Mouse (Mus musculus): ENCODE results near the gene Palm2. TPM values are rescaled to one million over a fixed set of nuclear protein-coding genes. Genes with fewer than 3 reads are reported as not detected.

Palm2 gene
- total and polyA plus RNA-seq, 3 experiments = not detected

GRCm38 (mm10) chr4:57636782-57637482, 202.9 kb downstream of the Palm2 start:
- Histone ChIP-seq H3K36me3 (ENCODE audit: control insufficient read depth in 1 of 2, insufficient read depth in 2 of 2, low read length in 2 of 2) (no peaks in the 10 kb centered on the region), H3K4me1 (ENCODE audit: control insufficient read depth in 1 of 2, insufficient read depth in 2 of 2, low read length in 2 of 2) (no peaks in the 10 kb centered on the region), H3K27me3 (ENCODE audit: control insufficient read depth in 1 of 2, insufficient read depth in 2 of 2, low read length in 2 of 2) (no peaks in the 10 kb centered on the region), H3K27ac (ENCODE audit: control insufficient read depth, low read depth, low read length) (no peak overlapping the region), H3K9me3 (replicated peaks; ENCODE audit: insufficient read depth, low read length) (no peaks in the 10 kb centered on the region), H3K9ac (ENCODE audit: control insufficient read depth, low read depth, low read length, poor library complexity, severe bottlenecking) (no peak overlapping the region), H3K4me3 (ENCODE audit: control insufficient read depth in 1 of 2, insufficient read depth in 1 of 2, low read depth in 2 of 2, low read length in 2 of 2) (no peak overlapping the region), H3K79me2 (ENCODE audit: control insufficient read depth, insufficient read depth, low read length, poor library complexity) (no peaks in the 10 kb centered on the region)
- no peak for DNase-seq (ENCODE audit: low read depth, low spot score)
- no peak for TF ChIP-seq GATA1 (IDR thresholded peaks at IDR 0.05; ENCODE audit: low read depth, low read length)
- no peak for TF ChIP-seq TCF12 (IDR thresholded peaks at IDR 0.05; ENCODE audit: low read depth, low read length)
- TF ChIP-seq MAFK (IDR thresholded peaks at IDR 0.05; ENCODE audit: borderline replicate concordance, low read depth, low read length) = no peak
- TF ChIP-seq POLR2AphosphoS2 (IDR thresholded peaks at IDR 0.05; ENCODE audit: low read length) = no peak
- no peak for TF ChIP-seq EP300 (IDR thresholded peaks at IDR 0.05; ENCODE audit: low read depth in 1 of 2, low read length in 2 of 2)

GRCm38 (mm10) chr4:57637636-57638386, 203.8 kb downstream of the Palm2 start:
- no peak for DNase-seq (ENCODE audit: low read depth, low spot score)
- no peaks in the 10 kb centered on the region for H3K27me3 ChIP-seq (ENCODE audit: control insufficient read depth in 1 of 2, insufficient read depth in 2 of 2, low read length in 2 of 2)
- no peaks in the 10 kb centered on the region for H3K4me1 ChIP-seq (ENCODE audit: control insufficient read depth in 1 of 2, insufficient read depth in 2 of 2, low read length in 2 of 2)
- no peaks in the 10 kb centered on the region for H3K9me3 ChIP-seq (replicated peaks; ENCODE audit: insufficient read depth, low read length)
- H3K4me3 ChIP-seq (ENCODE audit: control insufficient read depth in 1 of 2, insufficient read depth in 1 of 2, low read depth in 2 of 2, low read length in 2 of 2) = no peak overlapping the region
- no peak overlapping the region for H3K27ac ChIP-seq (ENCODE audit: control insufficient read depth, low read depth, low read length)
- TF ChIP-seq GABPA (IDR thresholded peaks at IDR 0.05; ENCODE audit: low read depth, low read length) (no peak), ZMIZ1 (IDR thresholded peaks at IDR 0.05; ENCODE audit: low read depth, low read length) (no peak), NELFE (IDR thresholded peaks at IDR 0.05; ENCODE audit: low read depth, low read length) (no peak), EP300 (IDR thresholded peaks at IDR 0.05; ENCODE audit: low read depth in 1 of 2, low read length in 2 of 2) (no peak), HCFC1 (IDR thresholded peaks at IDR 0.05; ENCODE audit: low read depth, low read length) (no peak), MXI1 (IDR thresholded peaks at IDR 0.05; ENCODE audit: low read depth, low read length) (no peak)
- H3K9ac ChIP-seq (ENCODE audit: control insufficient read depth, low read depth, low read length, poor library complexity, severe bottlenecking) = no peak overlapping the region
- H3K79me2 ChIP-seq (ENCODE audit: control insufficient read depth, insufficient read depth, low read length, poor library complexity) = no peaks in the 10 kb centered on the region
- no peaks in the 10 kb centered on the region for H3K36me3 ChIP-seq (ENCODE audit: control insufficient read depth in 1 of 2, insufficient read depth in 2 of 2, low read length in 2 of 2)

GRCm38 (mm10) chr4:57638941-57639340, 204.9 kb downstream of the Palm2 start:
- Histone ChIP-seq H3K4me1 (ENCODE audit: control insufficient read depth in 1 of 2, insufficient read depth in 2 of 2, low read length in 2 of 2) (no peaks in the 10 kb centered on the region), H3K27ac (ENCODE audit: control insufficient read depth, low read depth, low read length) (no peak overlapping the region), H3K9ac (ENCODE audit: control insufficient read depth, low read depth, low read length, poor library complexity, severe bottlenecking) (no peak overlapping the region), H3K4me3 (ENCODE audit: control insufficient read depth in 1 of 2, insufficient read depth in 1 of 2, low read depth in 2 of 2, low read length in 2 of 2) (no peak overlapping the region), H3K79me2 (ENCODE audit: control insufficient read depth, insufficient read depth, low read length, poor library complexity) (no peaks in the 10 kb centered on the region), H3K36me3 (ENCODE audit: control insufficient read depth in 1 of 2, insufficient read depth in 2 of 2, low read length in 2 of 2) (no peaks in the 10 kb centered on the region), H3K9me3 (replicated peaks; ENCODE audit: insufficient read depth, low read length) (no peaks in the 10 kb centered on the region), H3K27me3 (ENCODE audit: control insufficient read depth in 1 of 2, insufficient read depth in 2 of 2, low read length in 2 of 2) (no peaks in the 10 kb centered on the region)
- TF ChIP-seq GATA1 (IDR thresholded peaks at IDR 0.05; ENCODE audit: low read depth, low read length) (no peak), MEF2A (IDR thresholded peaks at IDR 0.05; ENCODE audit: extremely low read depth, insufficient replicate concordance, low read depth, low read length, poor library complexity, severe bottlenecking) (no peak), USF2 (IDR thresholded peaks at IDR 0.05; ENCODE audit: borderline replicate concordance in 1 of 2, insufficient read depth in 1 of 2, low read depth in 1 of 2, low read length in 2 of 2) (no peak), CTCF (IDR thresholded peaks at IDR 0.05 in 2 of 3, conservative IDR thresholded peaks at IDR 0.05 in 1 of 3; ENCODE audit: control insufficient read depth in 1 of 3, insufficient read depth in 1 of 3, low read depth in 2 of 3, low read length in 3 of 3, poor library complexity in 1 of 3, severe bottlenecking in 1 of 3) (no peak), ZNF384 (IDR thresholded peaks at IDR 0.05; ENCODE audit: low read depth, low read length) (no peak), POLR2AphosphoS5 (IDR thresholded peaks at IDR 0.05; ENCODE audit: borderline replicate concordance, low read depth, low read length) (no peak), ETS1 (IDR thresholded peaks at IDR 0.05; ENCODE audit: low read depth, low read length) (no peak), CHD2 (IDR thresholded peaks at IDR 0.05; ENCODE audit: low read length) (no peak), EP300 (IDR thresholded peaks at IDR 0.05; ENCODE audit: low read depth in 1 of 2, low read length in 2 of 2) (no peak), ZC3H11A (IDR thresholded peaks at IDR 0.05; ENCODE audit: low read depth, low read length) (no peak)
- no peak for DNase-seq (ENCODE audit: low read depth, low spot score)

Data from MEL (cell line).